Mouse (Mus musculus) liver, adult 2 months (tissue): Measurements from ENCODE around the gene Lrfn4. TPM values are rescaled to one million over a fixed set of nuclear protein-coding genes. Genes with fewer than 3 reads are reported as not detected.

Experiments used
- DNase-seq: peaks from one replicate; pipeline ENCODE4 v3.0.0-alpha.2; 2011; ENCODE audit warnings: low read depth, low spot score; ENCODE audit errors: extremely low read depth
- H3K27ac ChIP-seq: fragments of 200-500 bp; replicated peaks from 2 replicates; pipeline ENCODE4 v1.5.1; 2012; ENCODE audit warnings: low read depth, mild to moderate bottlenecking, control low read depth, inconsistent platforms, low read length; ENCODE audit not compliant: insufficient read depth
- H3K27me3 ChIP-seq: fragments of 200-500 bp; 2 replicates; pipeline ENCODE4 v1.6.1; 2012; ENCODE audit warnings: mild to moderate bottlenecking, moderate library complexity, low read length, inconsistent platforms; ENCODE audit not compliant: control insufficient read depth, insufficient read depth
- H3K36me3 ChIP-seq: fragments of 200-500 bp; 2 replicates; pipeline ENCODE4 v1.6.1; 2012; ENCODE audit warnings: low read length, inconsistent platforms; ENCODE audit not compliant: control insufficient read depth, insufficient read depth
- H3K4me1 ChIP-seq: fragments of 200-500 bp; 2 replicates; pipeline ENCODE4 v1.6.1; 2011; ENCODE audit warnings: low read length; ENCODE audit not compliant: control insufficient read depth, insufficient read depth
- H3K4me3 ChIP-seq: fragments of 200-500 bp; 2 replicates; pipeline ENCODE4 v1.5.1; 2011; ENCODE audit warnings: low read depth, mild to moderate bottlenecking, control low read depth, low read length, moderate library complexity; ENCODE audit not compliant: insufficient read depth
- H3K79me2 ChIP-seq: fragments of 200-500 bp; 2 replicates; pipeline ENCODE4 v1.6.1; 2012; ENCODE audit warnings: inconsistent platforms, mild to moderate bottlenecking, low read length, moderate library complexity; ENCODE audit not compliant: control insufficient read depth, insufficient read depth
- H3K9ac ChIP-seq: fragments of 200-500 bp; 2 replicates; pipeline ENCODE4 v1.6.1; 2012; ENCODE audit warnings: low read depth, mild to moderate bottlenecking, control low read depth, inconsistent platforms, low read length
- CTCF ChIP-seq: fragments of 200-500 bp; IDR thresholded peaks from 2 replicates; pipeline ENCODE4 v1.5.1; 2011; ENCODE audit warnings: low read depth, low read length, control low read depth
- POLR2A ChIP-seq: fragments of 200-500 bp; IDR thresholded peaks from 2 replicates; pipeline ENCODE4 v1.6.1; 2011; ENCODE audit warnings: low read length, control low read depth; ENCODE audit not compliant: insufficient read depth; ENCODE audit errors: extremely low read depth
- WGBS: fragments of 180-500 bp; shearing (Covaris S2); methylation state at CpG from one replicate; pipeline ENCODE4 v1.1.7; 2018; 5-methylcytosine and 5-hydroxymethylcytosine counted together
- polyA plus RNA-seq: library from polyadenylated mRNA; depleted of rRNA; stranded (reverse); fragments of >200 nt; gene quantifications from 2 replicates; pipeline ENCODE4 v1.2.3, GENCODE M21; 2012; rRNA removed
- total RNA-seq: library from RNA; depleted of rRNA; stranded (reverse); fragments of >200 nt; gene quantifications from 2 replicates; pipeline ENCODE4 v1.2.3, GENCODE M21; 2014; rRNA removed

Lrfn4 gene
- total RNA-seq (0.13 and 0.18 TPM in 2 replicates), polyA plus RNA-seq (0.27 and 0.35 TPM in 2 replicates)

DNA sequence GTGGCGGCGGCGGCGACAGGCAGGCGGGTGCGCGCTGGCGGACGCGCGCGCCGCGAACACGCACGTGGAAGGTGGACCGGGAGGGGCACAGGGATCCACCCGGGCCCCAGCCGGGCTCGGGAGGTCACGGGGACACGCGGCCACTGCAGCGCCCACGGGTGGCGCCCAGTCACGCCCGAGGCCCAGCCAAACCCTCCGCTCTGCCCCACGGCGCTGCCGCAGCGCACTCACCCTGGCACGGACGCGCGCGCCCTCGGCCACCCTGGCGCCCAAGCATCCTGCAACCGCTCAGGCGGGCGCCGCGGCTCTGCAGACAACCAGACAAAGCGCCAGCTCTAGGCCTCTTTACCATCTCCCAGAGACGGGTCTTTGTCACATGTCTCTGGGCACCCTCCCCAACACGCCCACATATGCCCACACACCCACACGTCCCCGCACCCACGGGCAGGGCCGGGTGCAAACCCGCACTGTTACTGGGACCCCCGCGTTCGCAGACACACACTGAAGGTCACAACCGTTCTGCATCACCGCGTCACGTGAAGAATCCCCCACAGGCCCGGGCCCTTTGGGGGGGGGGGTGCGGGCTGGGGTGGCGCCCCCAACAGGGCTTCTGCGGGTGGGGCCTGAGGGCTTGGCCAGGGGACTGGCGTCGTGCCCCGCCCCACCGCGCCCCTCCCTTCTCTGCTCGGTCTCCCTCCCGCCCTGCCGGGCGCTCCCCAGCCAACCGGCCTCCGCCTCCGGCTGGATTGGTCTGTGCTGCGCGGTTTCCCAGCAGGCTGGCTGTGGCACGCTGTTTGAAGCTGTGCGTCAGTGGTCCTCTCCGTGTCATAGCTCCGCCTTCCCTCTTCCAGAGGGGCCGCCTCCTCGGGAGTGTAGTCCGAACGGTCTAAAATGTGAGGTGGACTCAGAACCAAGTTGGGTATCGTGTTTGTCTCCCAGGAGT is at the start of gene Lrfn4:
Gene Lrfn4, minus strand, starts transcription at position 517 of the 943 bp plus-strand sequence.
- Histone ChIP-seq H3K79me2 (no peaks in the 10 kb centered on the region; the same call in 1 of the 2 replicates), H3K9ac (peak within 1 kb of the TSS; percentile 47), H3K27ac (no peak within 1 kb of the TSS), H3K4me1 (no peaks in the 10 kb centered on the region), H3K36me3 (peaks cover 10% of the 10 kb centered on the region; the same call in 1 of the 2 replicates), H3K4me3 (peak within 1 kb of the TSS; percentile 58), H3K27me3 (no peaks in the 10 kb centered on the region)
- WGBS: 74% methylated on average over 86 of the region's 87 CpGs
- TF ChIP-seq POLR2A (no peak), CTCF (no peak)
- DNase-seq: no peak

DNA sequence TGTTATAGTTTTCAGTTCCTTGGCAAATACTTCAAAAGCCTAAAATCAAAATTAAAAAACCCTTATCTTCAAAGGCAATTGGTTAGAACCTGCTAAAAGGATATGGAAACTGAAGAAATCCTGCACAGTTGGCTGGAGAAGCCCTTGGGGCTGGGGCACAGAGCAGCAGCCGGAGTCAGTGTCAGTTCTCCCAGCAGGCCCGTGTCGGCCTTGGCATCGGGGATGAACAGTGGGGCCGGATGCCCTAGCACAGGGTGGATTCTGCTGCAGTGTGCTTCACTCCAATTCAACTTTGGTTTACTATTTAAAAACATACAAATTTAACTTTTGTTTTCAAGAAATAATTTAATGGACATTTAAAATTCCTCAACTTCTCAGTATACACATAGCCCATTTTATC is 42.7 kb upstream of the Lrfn4 start:
- H3K4me1 ChIP-seq: no peaks in the 10 kb centered on the region
- no peak for DNase-seq
- WGBS: 93% methylated on average over 5 of the region's 5 CpGs

DNA sequence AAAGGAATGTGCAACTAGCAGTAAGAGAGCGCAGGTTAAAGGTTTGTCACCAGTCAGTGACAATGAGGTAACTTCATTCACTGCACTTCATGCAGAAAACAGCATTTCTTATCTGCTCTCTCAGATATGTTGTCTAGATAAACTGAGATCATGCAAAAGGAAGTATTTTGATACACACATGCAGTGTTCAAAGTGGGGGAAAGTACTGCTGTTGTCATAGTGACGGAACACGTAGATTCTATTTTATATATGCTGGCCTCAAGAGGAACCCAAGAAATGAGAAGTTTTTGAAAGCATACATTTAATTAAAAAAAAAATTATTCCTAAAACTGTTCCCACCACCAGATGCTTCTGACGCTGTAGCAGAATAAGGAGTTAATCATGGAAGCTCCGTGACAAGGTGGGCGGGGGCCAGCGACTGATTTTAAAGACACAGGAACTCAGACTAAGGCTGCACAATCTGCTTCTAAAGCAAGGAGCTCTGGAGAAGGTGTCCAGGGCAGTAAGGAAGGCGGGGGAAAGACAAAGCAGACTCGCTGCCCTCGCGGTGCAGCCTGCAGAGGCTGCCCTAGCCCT is 31.5 kb upstream of the Lrfn4 start:
- Histone ChIP-seq H3K9ac (no peak overlapping the region), H3K27ac (no peak overlapping the region), H3K4me1 (peaks cover 8% of the 10 kb centered on the region), H3K36me3 (no peaks in the 10 kb centered on the region), H3K4me3 (no peak overlapping the region), H3K79me2 (no peaks in the 10 kb centered on the region), H3K27me3 (no peaks in the 10 kb centered on the region)
- no peak for TF ChIP-seq POLR2A
- TF ChIP-seq CTCF: no peak
- WGBS: 87% methylated on average over 11 of the region's 11 CpGs
- no peak for DNase-seq

More for the DNA sequence above, 42.7 kb upstream of the Lrfn4 start:
- no peak overlapping the region for H3K9ac ChIP-seq
- no peaks in the 10 kb centered on the region for H3K27me3 ChIP-seq
- H3K4me3 ChIP-seq: no peak overlapping the region
- H3K79me2 ChIP-seq: no peaks in the 10 kb centered on the region
- H3K36me3 ChIP-seq: no peaks in the 10 kb centered on the region
- TF ChIP-seq POLR2A (no peak), CTCF (no peak)
- H3K27ac ChIP-seq: no peak overlapping the region

DNA sequence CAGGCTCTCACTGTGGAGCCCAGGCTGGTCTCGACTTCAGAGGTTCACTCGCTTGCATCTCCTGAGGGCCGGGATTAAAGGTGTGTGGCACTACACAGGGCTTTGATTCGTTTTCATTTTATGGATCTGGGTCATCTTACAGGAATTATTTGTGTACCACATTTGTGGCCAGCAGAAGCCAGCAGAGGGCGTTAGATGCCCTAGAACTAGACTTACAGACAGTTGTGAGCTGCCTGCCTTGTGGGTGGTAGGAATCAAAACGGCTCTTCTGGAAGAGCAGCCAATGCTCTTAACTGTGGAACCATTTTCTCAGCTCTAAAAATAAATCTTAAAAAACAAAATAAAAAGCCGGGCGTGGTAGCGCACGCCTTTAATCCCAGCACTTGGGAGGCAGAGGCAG is 28.8 kb upstream of the Lrfn4 start:
- peak; percentile 64 for DNase-seq

DNA sequence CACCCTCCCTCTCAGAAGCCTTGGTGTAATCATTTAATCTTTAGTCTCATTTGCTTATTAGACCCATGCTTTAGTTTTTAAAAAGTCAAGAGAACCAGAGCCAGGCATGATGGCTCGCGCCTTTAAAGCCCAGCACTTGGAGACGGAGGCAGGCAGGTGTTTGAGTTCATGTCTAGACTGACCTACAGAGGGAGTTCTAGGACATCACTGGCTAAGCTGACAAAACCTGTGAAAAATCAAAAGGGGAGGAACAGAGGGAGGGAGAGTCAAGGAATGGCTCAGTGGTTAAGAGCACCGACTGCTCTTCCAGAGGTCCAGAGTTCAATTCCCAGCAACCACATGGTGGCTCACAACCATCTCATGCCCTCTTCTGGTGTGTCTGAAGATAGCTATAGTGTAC is 20.5 kb upstream of the Lrfn4 start:
- no peak overlapping the region for H3K9ac ChIP-seq
- no peak for TF ChIP-seq CTCF
- no peak for TF ChIP-seq POLR2A
- no peak overlapping the region for H3K4me3 ChIP-seq
- H3K4me1 ChIP-seq: no peaks in the 10 kb centered on the region
- H3K27ac ChIP-seq: no peak overlapping the region
- H3K36me3 ChIP-seq: no peaks in the 10 kb centered on the region
- H3K79me2 ChIP-seq: no peaks in the 10 kb centered on the region
- H3K27me3 ChIP-seq: no peaks in the 10 kb centered on the region
- 44% methylated on average over 4 of the region's 4 CpGs for WGBS
- DNase-seq: no peak

More for the DNA sequence above, 28.8 kb upstream of the Lrfn4 start:
- Histone ChIP-seq H3K4me1 (peaks cover 8% of the 10 kb centered on the region), H3K27ac (no peak overlapping the region), H3K27me3 (no peaks in the 10 kb centered on the region), H3K4me3 (no peak overlapping the region), H3K9ac (peak overlapping the region; percentile 2; the same call in 1 of the 2 replicates), H3K36me3 (no peaks in the 10 kb centered on the region), H3K79me2 (no peaks in the 10 kb centered on the region)
- 47% methylated on average over 10 of the region's 10 CpGs for WGBS
- TF ChIP-seq CTCF (peak; percentile 62), POLR2A (no peak)
